Mouse (Mus musculus): ENCODE measurements around the gene Aqp3.

DNA sequence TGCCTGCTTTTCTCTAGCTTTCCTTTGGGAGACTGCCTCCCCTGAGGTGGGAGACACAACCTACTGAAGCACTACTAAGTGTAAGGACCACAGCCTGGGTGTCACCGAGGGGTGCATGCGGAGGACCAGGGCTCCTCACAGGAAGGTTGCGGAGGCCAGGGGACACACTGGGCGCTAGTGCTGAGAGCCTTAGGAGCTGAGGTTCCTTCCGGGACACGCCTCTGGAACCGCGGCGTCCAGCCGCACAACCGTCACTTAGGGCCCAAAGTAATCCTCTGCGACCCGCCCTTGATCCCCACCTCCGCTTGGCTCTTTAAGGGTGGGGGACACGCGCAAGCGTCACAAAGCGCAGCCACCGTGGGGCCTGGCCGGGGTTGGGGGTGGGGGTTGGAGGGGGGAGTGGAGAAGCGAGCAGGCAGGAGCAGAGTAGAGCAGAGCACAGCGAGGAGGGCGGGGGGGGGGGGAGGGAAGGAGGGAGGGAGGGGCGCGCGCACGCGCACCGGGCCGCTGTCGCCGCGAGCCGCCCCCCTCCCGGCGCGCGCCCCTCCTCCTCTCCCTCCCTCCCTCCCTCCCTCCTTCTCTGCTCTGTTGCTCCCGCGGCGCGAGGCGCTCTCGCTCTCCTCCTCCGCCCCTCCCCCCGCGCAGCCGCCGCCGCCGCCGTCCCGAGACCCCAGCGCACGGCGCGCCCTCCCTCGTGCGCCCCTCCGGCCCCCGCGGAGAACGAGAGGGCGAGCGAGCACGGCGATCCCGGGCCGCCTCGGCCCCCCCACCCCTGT lies 37.1 kb upstream of the Aqp3 start:
- TF ChIP-seq POLR2A (IDR thresholded peaks at IDR 0.05; ENCODE audit: low read depth, low read length) (peak; percentile 76), CTCF (IDR thresholded peaks at IDR 0.05; ENCODE audit: borderline replicate concordance, insufficient read depth, low read length) (no peak)
